Mouse (Mus musculus): ENCODE measurements around the gene Treml2. TPM values are rescaled to one million over a fixed set of nuclear protein-coding genes. Genes with fewer than 3 reads are reported as not detected.
A peak's percentile ranks its signal among the peaks of the same experiment; 100 is the strongest.

Treml2 gene
- polyA plus RNA-seq, 1 experiment from 2014 or later, result 0.21 TPM

- no peak for ATAC-seq (ENCODE audit: low FRiP score, low read depth)
- WGBS, result 80% methylated on average over 5 of the region's 5 CpGs
- Histone ChIP-seq H3K27ac (replicated peaks) (no peak overlapping the region), H3K9me3 (no peaks in the 10 kb centered on the region), H3K4me1 (replicated peaks) (no peaks in the 10 kb centered on the region), H3K9ac (no peak overlapping the region), H3K4me2 (no peak overlapping the region), H3K36me3 (no peaks in the 10 kb centered on the region), H3K27me3 (no peaks in the 10 kb centered on the region), H3K4me3 (no peak overlapping the region)
Measured at GRCm38 (mm10) chr17:48272158-48272557, 27.1 kb upstream of the Treml2 start.

DNA sequence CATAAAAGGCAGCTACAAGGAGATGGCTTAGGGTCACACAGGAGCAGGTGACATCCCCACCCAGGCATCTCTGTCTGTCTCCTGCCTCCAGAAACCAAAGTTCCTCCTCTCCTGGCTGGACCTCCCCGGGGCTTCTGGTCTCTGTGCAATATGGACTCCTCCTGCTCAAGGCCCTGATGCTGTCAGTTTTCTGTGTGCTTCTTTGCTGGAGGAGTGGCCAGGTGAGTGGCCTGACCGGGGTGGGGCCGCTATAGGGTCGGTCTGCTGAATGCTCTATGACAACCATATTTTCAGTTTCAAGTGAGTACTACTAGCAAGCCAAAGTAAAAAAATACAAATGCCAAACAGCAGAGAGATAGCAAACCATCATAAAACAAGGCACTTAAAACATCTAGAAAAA is 26.7 kb upstream of the Treml2 start:
- Histone ChIP-seq H3K4me2 (no peak overlapping the region), H3K9ac (no peak overlapping the region), H3K27me3 (no peaks in the 10 kb centered on the region), H3K4me3 (no peak overlapping the region), H3K36me3 (no peaks in the 10 kb centered on the region), H3K27ac (replicated peaks) (no peak overlapping the region), H3K9me3 (no peaks in the 10 kb centered on the region), H3K4me1 (replicated peaks) (no peaks in the 10 kb centered on the region)
- WGBS, result 98% methylated on average over 4 of the region's 4 CpGs
- no peak for ATAC-seq (ENCODE audit: low FRiP score, low read depth)

GRCm38 (mm10) chr17:48274098-48274497 is 25.2 kb upstream of the Treml2 start:
- Histone ChIP-seq H3K9ac (no peak overlapping the region), H3K9me3 (no peaks in the 10 kb centered on the region), H3K36me3 (no peaks in the 10 kb centered on the region), H3K27ac (replicated peaks) (no peak overlapping the region), H3K4me2 (no peak overlapping the region), H3K27me3 (no peaks in the 10 kb centered on the region), H3K4me3 (no peak overlapping the region), H3K4me1 (replicated peaks) (no peaks in the 10 kb centered on the region)
- ATAC-seq (ENCODE audit: low FRiP score, low read depth), result no peak
- 88% methylated on average over 4 of the region's 4 CpGs for WGBS

- Histone ChIP-seq H3K4me1 (replicated peaks) (no peaks in the 10 kb centered on the region), H3K27ac (replicated peaks) (no peak overlapping the region), H3K9me3 (no peaks in the 10 kb centered on the region), H3K9ac (no peak overlapping the region), H3K4me2 (no peak overlapping the region), H3K27me3 (no peaks in the 10 kb centered on the region), H3K36me3 (no peaks in the 10 kb centered on the region), H3K4me3 (no peak overlapping the region)
- 31% methylated on average over 6 of the region's 6 CpGs for WGBS
- ATAC-seq (ENCODE audit: low FRiP score, low read depth), result no peak
Measured at GRCm38 (mm10) chr17:48274885-48275284, 24.4 kb upstream of the Treml2 start.

DNA sequence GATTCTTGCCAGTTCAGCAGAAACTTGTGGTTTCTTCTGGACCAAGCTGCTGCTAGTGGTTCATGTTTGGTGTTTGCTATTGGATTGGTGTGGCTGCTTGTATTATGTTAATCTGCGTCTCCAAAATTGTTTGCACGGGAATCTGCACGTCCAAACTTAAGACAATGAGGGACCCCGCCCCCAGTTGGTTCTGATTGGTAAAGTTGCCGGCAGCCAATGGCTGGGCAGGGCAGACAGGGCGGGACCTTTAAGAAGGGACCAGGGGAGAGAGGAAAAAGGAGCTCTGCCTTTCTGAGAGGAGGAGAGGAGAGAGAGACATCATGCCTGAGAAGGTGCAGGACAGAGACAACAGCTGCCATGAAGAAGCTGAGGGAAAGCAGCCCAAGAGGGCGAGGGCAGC is 23.6 kb upstream of the Treml2 start:
- no peak for ATAC-seq (ENCODE audit: low FRiP score, low read depth)
- Histone ChIP-seq H3K9ac (no peak overlapping the region), H3K4me3 (no peak overlapping the region), H3K27ac (replicated peaks) (no peak overlapping the region), H3K36me3 (no peaks in the 10 kb centered on the region), H3K4me2 (no peak overlapping the region), H3K4me1 (replicated peaks) (no peaks in the 10 kb centered on the region), H3K9me3 (no peaks in the 10 kb centered on the region), H3K27me3 (no peaks in the 10 kb centered on the region)
- WGBS, result 66% methylated on average over 7 of the region's 7 CpGs

DNA sequence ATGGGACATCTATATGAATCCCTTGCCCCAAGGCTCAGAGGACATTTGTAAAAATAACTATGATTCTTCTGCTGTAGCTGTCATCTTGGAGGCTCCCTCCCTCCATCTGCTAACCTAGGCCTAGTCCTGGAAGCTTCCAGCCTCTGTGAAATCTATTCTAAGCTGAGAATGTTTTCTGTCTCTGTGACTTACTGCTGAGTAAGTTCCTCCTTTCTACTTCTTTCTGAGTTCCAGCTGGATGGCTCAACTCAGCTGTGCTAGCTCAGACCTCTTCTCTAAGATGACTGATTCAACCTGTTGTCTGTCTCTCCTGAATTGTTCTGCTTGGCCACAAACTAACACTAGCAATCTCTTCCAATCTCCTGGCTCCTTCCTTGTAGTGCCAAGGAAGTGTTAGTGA is 20.9 kb upstream of the Treml2 start:
- H3K4me2 ChIP-seq, result no peak overlapping the region
- no peak overlapping the region for H3K27ac ChIP-seq (replicated peaks)
- no peak overlapping the region for H3K9ac ChIP-seq
- H3K4me1 ChIP-seq (replicated peaks), result peaks cover 12% of the 10 kb centered on the region
- no peaks in the 10 kb centered on the region for H3K9me3 ChIP-seq
- no peaks in the 10 kb centered on the region for H3K36me3 ChIP-seq
- no peak overlapping the region for H3K4me3 ChIP-seq
- no peaks in the 10 kb centered on the region for H3K27me3 ChIP-seq
- ATAC-seq (ENCODE audit: low FRiP score, low read depth), result no peak

GRCm38 (mm10) chr17:48279002-48279401 is 20.3 kb upstream of the Treml2 start:
- H3K9me3 ChIP-seq, result no peaks in the 10 kb centered on the region
- peaks cover 12% of the 10 kb centered on the region for H3K4me1 ChIP-seq (replicated peaks)
- H3K27ac ChIP-seq (replicated peaks), result no peak overlapping the region
- no peak for ATAC-seq (ENCODE audit: low FRiP score, low read depth)
- 82% methylated on average over 4 of the region's 4 CpGs for WGBS
- H3K27me3 ChIP-seq, result no peaks in the 10 kb centered on the region
- no peak overlapping the region for H3K9ac ChIP-seq
- H3K36me3 ChIP-seq, result no peaks in the 10 kb centered on the region
- no peak overlapping the region for H3K4me3 ChIP-seq
- no peak overlapping the region for H3K4me2 ChIP-seq

DNA sequence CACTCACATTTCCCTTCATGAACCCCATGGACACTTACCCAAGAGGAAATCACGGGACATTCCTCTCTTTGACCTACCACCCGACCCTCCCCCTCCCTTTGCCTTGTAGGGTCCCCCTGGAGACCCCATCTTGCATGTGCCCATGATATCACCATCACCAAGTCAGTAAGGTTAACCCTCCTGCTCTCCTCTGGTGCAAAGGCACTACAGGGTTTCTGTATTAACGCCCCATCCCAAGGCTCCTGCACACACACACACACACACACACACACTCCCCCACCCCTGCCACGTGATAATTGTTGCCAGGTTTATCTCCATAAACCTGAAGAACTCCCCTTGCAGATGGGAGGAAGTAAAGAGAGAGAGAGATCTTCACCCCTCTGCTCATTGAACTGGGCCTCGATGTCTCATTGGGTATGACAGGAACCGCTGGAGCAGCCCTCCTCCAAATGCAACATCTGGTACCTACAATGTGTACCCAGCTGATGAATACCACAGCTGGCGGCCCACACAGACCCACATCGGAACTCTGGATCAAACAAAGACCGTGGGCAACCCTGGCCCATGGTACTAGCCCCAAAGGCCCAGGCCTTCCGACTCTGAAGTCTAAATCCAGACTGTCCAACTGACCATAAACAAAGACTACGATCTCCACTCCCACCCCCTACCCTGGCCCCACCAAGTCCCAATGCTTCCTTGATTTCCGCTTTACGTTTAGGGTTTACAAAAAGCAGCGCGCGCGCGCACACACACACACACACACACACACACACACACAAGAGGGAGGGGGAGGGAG is 18.2 kb upstream of the Treml2 start:
- H3K36me3 ChIP-seq, result no peaks in the 10 kb centered on the region
- H3K4me1 ChIP-seq (replicated peaks), result peaks cover 12% of the 10 kb centered on the region
- H3K27me3 ChIP-seq, result no peaks in the 10 kb centered on the region
- H3K9ac ChIP-seq, result 0 out of 2 replicates have a peak overlapping the region, but pooled peaks have one; percentile 3
- peak overlapping the region; percentile 54 for H3K4me2 ChIP-seq
- 36% methylated on average over 18 of the region's 18 CpGs for WGBS
- H3K27ac ChIP-seq (replicated peaks), result no peak overlapping the region
- peak overlapping the region; percentile 22 for H3K4me3 ChIP-seq
- peak; percentile 51; the same call in 1 of the 2 replicates for ATAC-seq (ENCODE audit: low FRiP score, low read depth)
- no peaks in the 10 kb centered on the region for H3K9me3 ChIP-seq

DNA sequence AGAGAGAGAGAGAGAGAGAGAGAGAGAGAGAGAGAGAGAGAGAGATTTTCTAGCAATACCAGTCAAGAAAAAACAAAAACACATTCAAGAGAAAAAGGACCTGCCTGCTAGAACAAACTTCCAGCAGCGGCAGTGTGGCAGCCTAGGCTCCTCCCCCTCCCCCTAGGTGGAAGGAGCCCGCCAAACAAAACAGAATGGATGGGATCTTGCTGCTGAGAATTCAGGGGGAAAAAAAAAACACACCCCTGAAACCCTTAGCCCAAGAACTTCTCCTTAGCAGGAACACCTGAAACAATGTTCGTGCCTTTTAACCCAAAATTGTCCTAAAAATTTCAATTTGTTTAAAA is 17.6 kb upstream of the Treml2 start:
- WGBS, result 0% methylated on average over 3 of the region's 3 CpGs
- H3K27ac ChIP-seq (replicated peaks), result no peak overlapping the region
- H3K27me3 ChIP-seq, result no peaks in the 10 kb centered on the region
- H3K4me2 ChIP-seq, result peak overlapping the region; percentile 54
- peak overlapping the region; percentile 22 for H3K4me3 ChIP-seq
- H3K9ac ChIP-seq, result 0 out of 2 replicates have a peak overlapping the region, but pooled peaks have one; percentile 3
- H3K4me1 ChIP-seq (replicated peaks), result peaks cover 12% of the 10 kb centered on the region
- no peaks in the 10 kb centered on the region for H3K9me3 ChIP-seq
- no peaks in the 10 kb centered on the region for H3K36me3 ChIP-seq
- no peak for ATAC-seq (ENCODE audit: low FRiP score, low read depth)

DNA sequence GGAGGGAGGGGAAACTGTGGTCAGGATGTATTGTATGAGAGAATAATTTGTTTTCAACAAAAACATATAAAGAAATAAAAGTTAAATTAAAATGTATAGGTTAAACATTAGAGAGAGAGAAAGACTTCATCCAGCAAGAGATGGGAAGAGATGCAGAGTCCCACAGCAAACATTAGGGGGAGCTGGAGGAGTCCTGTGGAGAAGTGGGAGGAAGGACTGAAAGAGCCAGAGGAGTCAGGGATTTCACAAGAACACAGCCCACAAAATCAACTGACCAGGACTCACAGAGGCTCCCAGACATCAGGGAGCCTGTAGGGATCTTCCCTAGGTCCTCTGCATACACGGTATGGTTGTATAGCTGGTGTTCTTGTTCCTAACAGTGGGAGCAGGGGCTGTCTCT is 12.5 kb upstream of the Treml2 start:
- Histone ChIP-seq H3K4me2 (no peak overlapping the region), H3K36me3 (no peaks in the 10 kb centered on the region), H3K27ac (replicated peaks) (no peak overlapping the region), H3K4me1 (replicated peaks) (0 out of 2 replicates have a peak, but pooled peaks cover 4% of the 10 kb centered on the region), H3K9ac (no peak overlapping the region), H3K27me3 (no peaks in the 10 kb centered on the region), H3K4me3 (no peak overlapping the region), H3K9me3 (no peaks in the 10 kb centered on the region)
- 52% methylated on average over 1 of the region's 1 CpGs for WGBS
- ATAC-seq (ENCODE audit: low FRiP score, low read depth), result no peak

GRCm38 (mm10) chr17:48287276-48287675 is 12.0 kb upstream of the Treml2 start:
- Histone ChIP-seq H3K4me2 (no peak overlapping the region), H3K9me3 (no peaks in the 10 kb centered on the region), H3K4me3 (no peak overlapping the region), H3K36me3 (no peaks in the 10 kb centered on the region), H3K9ac (no peak overlapping the region), H3K27ac (replicated peaks) (no peak overlapping the region), H3K4me1 (replicated peaks) (0 out of 2 replicates have a peak, but pooled peaks cover under 1% of the 10 kb centered on the region), H3K27me3 (no peaks in the 10 kb centered on the region)
- 64% methylated on average over 2 of the region's 2 CpGs for WGBS
- ATAC-seq (ENCODE audit: low FRiP score, low read depth), result no peak

DNA sequence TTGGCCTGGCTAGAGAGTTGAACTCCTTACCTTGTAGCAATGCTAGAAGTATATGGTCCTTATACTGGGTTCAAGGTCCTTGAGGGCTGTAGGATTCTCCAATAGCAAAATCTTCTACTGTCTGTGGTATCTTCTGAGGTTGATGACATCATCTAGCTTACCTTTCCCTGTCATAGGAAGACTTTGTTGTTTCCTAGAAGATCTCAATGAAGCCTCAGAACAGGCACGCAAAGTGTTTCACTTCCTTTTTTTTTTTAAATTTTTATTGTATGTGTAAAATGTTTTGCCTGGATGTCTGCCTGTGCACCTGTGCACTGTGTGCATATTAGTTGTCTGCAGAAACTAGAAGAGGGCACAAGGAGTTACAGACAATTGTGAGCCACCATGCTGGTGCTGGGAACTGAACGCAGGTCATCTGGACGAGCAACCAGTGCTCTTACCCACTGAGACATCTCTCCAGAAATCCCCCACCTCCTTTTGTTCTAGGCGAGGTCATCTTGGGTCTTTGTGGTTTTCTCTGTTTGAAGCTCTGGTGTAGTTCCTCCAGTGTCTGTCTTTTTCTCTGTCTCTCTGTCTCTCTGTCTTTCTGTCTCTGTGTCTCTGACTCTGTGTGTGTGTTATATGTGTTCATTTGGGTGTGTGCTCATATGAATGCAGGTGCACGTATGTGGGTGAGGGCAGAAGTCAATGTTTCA is 5.7 kb upstream of the Treml2 start:
- WGBS, result 82% methylated on average over 5 of the region's 5 CpGs
- H3K27ac ChIP-seq (replicated peaks), result no peak overlapping the region

More for the DNA sequence above, 5.7 kb upstream of the Treml2 start:
- Histone ChIP-seq H3K9ac (no peak overlapping the region), H3K27me3 (no peaks in the 10 kb centered on the region), H3K4me3 (no peak overlapping the region), H3K4me1 (replicated peaks) (no peaks in the 10 kb centered on the region), H3K36me3 (no peaks in the 10 kb centered on the region), H3K4me2 (no peak overlapping the region), H3K9me3 (no peaks in the 10 kb centered on the region)
- no peak for ATAC-seq (ENCODE audit: low FRiP score, low read depth)

Measured in hindbrain, embryonic 15.5 days (tissue).